22 mouse cellular contexts compared by ENCODE assay signal in genomic region chr2:158772808-158773207, GRCm38 (mm10). TPM values are rescaled to one million over a fixed set of nuclear protein-coding genes. Genes with fewer than 3 reads are reported as not detected.
DNase-seq lines count a peak whose midpoint lies in the region; ATAC-seq and TF ChIP-seq lines count a peak whose summit lies in the region.
"Had no signal": no experiment of that assay in that cellular context is flagged by ENCODE, and none has a peak within 500 bp of the region (broad histone marks: within the 10 kb centered on the region; RNA-seq: fewer than 3 reads in every experiment).

No protein-coding gene starts in this region.

- DNase-seq in heart, adult 11 months = no peak
- DNase-seq in liver, postnatal 0 days = peak; percentile 29
- no peak for DNase-seq in liver, embryonic 11.5 days (ENCODE audit: low spot score)
- peak; percentile 13 to 27 for DNase-seq in monocyte, adult 2 months (ENCODE audit: low read depth in 1 of 2, low spot score in 2 of 2)
- DNase-seq in cerebellum, adult 9-10 months = no peak
- DNase-seq: adrenal gland, adult 8-10 months; adrenal gland, postnatal 36 days; B cell, adult 2 months; cerebellum, adult 8-10 months; cerebellum, postnatal 25 days; gastrocnemius, postnatal 10 days; heart, adult 18-20 months had no signal

- 61% methylated on average over 13 of the region's 13 CpGs for WGBS in heart, embryonic 13.5 days
- 74% methylated on average over 13 of the region's 13 CpGs for WGBS in liver, postnatal 0 days (ENCODE audit: insufficient replicate concordance)
- 85% methylated on average over 13 of the region's 13 CpGs for WGBS in liver, embryonic 11.5 days

- 0 out of 2 replicates have a peak overlapping the region, but pooled peaks have one; percentile 17 for H3K9ac ChIP-seq in heart, embryonic 13.5 days
- no peak overlapping the region for H3K9ac ChIP-seq in liver, postnatal 0 days (replicated peaks)
- no peak overlapping the region for H3K9ac ChIP-seq in liver, embryonic 11.5 days (ENCODE audit: low read depth, low read length)
- H3K9ac ChIP-seq: embryonic facial prominence, embryonic 13.5 days; forebrain, embryonic 12.5 days; hindbrain, embryonic 13.5 days had no signal

- no peak for ATAC-seq in heart, embryonic 13.5 days (ENCODE audit: extremely low read depth, insufficient number of reproducible peaks, low FRiP score, low TSS enrichment)
- ATAC-seq in liver, postnatal 0 days = no peak
- no peak for ATAC-seq in liver, embryonic 11.5 days (replicated peaks; ENCODE audit: low FRiP score)
- ATAC-seq in common myeloid progenitor, adult 5-6 weeks (replicated peaks; ENCODE audit: low read depth, poor library complexity, severe bottlenecking) = peak; percentile 4; the same call in 1 of the 2 replicates
- ATAC-seq: CD4-positive, CD25-positive, alpha-beta regulatory T cell, adult 4 months; forebrain, embryonic 16.5 days; hindbrain, postnatal 0 days had no signal

- H3K27me3 ChIP-seq in heart, embryonic 13.5 days (replicated peaks) = no peaks in the 10 kb centered on the region
- no peaks in the 10 kb centered on the region for H3K27me3 ChIP-seq in liver, postnatal 0 days (ENCODE audit: insufficient read depth, low read length)
- 0 out of 2 replicates have a peak, but pooled peaks cover 2% of the 10 kb centered on the region for H3K27me3 ChIP-seq in liver, embryonic 11.5 days (replicated peaks; ENCODE audit: control insufficient read depth, insufficient read depth, low read length)
- H3K27me3 ChIP-seq: embryonic facial prominence, embryonic 13.5 days; forebrain, embryonic 12.5 days; hindbrain, embryonic 13.5 days had no signal

- H3K4me2 ChIP-seq in heart, embryonic 13.5 days = peak overlapping the region; percentile 16; the same call in 1 of the 2 replicates
- no peak overlapping the region for H3K4me2 ChIP-seq in liver, postnatal 0 days (ENCODE audit: low read depth, low read length)
- no peak overlapping the region for H3K4me2 ChIP-seq in liver, embryonic 11.5 days
- H3K4me2 ChIP-seq: embryonic facial prominence, embryonic 13.5 days; forebrain, embryonic 12.5 days; hindbrain, embryonic 13.5 days had no signal

- H3K4me3 ChIP-seq in heart, embryonic 13.5 days = no peak overlapping the region
- H3K4me3 ChIP-seq in liver, postnatal 0 days (ENCODE audit: low read depth, low read length) = no peak overlapping the region
- H3K4me3 ChIP-seq in liver, embryonic 11.5 days (ENCODE audit: low read depth, low read length) = no peak overlapping the region
- H3K4me3 ChIP-seq: embryonic facial prominence, embryonic 13.5 days; forebrain, embryonic 12.5 days; heart, embryonic 10.5 days; hindbrain, embryonic 13.5 days had no signal

- no peak overlapping the region for H3K27ac ChIP-seq in heart, embryonic 13.5 days (replicated peaks)
- no peak overlapping the region for H3K27ac ChIP-seq in liver, postnatal 0 days (ENCODE audit: low read depth)
- H3K27ac ChIP-seq in liver, embryonic 11.5 days (ENCODE audit: low read depth, low read length) = no peak overlapping the region
- H3K27ac ChIP-seq: embryonic facial prominence, embryonic 13.5 days; forebrain, embryonic 12.5 days; hindbrain, embryonic 13.5 days; hindbrain, postnatal 0 days had no signal

- peaks cover 14% of the 10 kb centered on the region; the same call in 1 of the 2 replicates for H3K36me3 ChIP-seq in heart, embryonic 13.5 days
- peaks cover 12% of the 10 kb centered on the region for H3K36me3 ChIP-seq in liver, postnatal 0 days (replicated peaks; ENCODE audit: insufficient read depth, low read length)
- 0 out of 2 replicates have a peak, but pooled peaks cover 8% of the 10 kb centered on the region for H3K36me3 ChIP-seq in liver, embryonic 11.5 days (ENCODE audit: control insufficient read depth, insufficient read depth, low read length)
- H3K36me3 ChIP-seq: hindbrain, embryonic 13.5 days had no signal

- TF ChIP-seq EP300 in liver, postnatal 0 days (IDR thresholded peaks at IDR 0.05; ENCODE audit: low read depth) = no peak

- peaks cover 88% of the 10 kb centered on the region for H3K4me1 ChIP-seq in heart, embryonic 13.5 days
- peaks cover 41% of the 10 kb centered on the region for H3K4me1 ChIP-seq in liver, postnatal 0 days (ENCODE audit: insufficient read depth)
- H3K4me1 ChIP-seq in liver, embryonic 11.5 days (replicated peaks; ENCODE audit: control insufficient read depth, insufficient read depth, low read length) = peaks cover 49% of the 10 kb centered on the region

- no peak for TF ChIP-seq CTCF in liver, postnatal 0 days (IDR thresholded peaks at IDR 0.05; ENCODE audit: low read depth)

- H3K9me3 ChIP-seq in heart, embryonic 13.5 days = no peaks in the 10 kb centered on the region
- H3K9me3 ChIP-seq in liver, postnatal 0 days (ENCODE audit: low read length) = no peaks in the 10 kb centered on the region
- no peaks in the 10 kb centered on the region for H3K9me3 ChIP-seq in liver, embryonic 11.5 days (ENCODE audit: control insufficient read depth, low read length)
- H3K9me3 ChIP-seq: embryonic facial prominence, embryonic 13.5 days; forebrain, embryonic 12.5 days; G1E; heart, embryonic 10.5 days; hindbrain, embryonic 13.5 days had no signal

RNA-seq across cellular contexts. Expression of gene Fam83d, which starts 4.9 kb away (rescaled TPM):
- 56.7 and 56.9 TPM in 2 replicates for polyA plus RNA-seq in heart, embryonic 13.5 days (2015; fragmentation: Nextera tagmentation; extraction: Ambion mirVana)
- polyA plus RNA-seq in liver, postnatal 0 days (2015; fragmentation: Nextera tagmentation; extraction: Ambion mirVana) = 5.0 and 5.7 TPM in 2 replicates
- polyA plus RNA-seq in liver, embryonic 11.5 days (2014; fragmentation: Nextera tagmentation; extraction: Ambion mirVana) = 27.9 and 28.1 TPM in 2 replicates
- 3.0 and 6.7 TPM in 2 replicates for total RNA-seq in common myeloid progenitor, adult 5-6 weeks (2017)

RNA-seq across cellular contexts. Expression of gene Dhx35, which starts 21.8 kb away (rescaled TPM):
- 10.6 and 11.8 TPM in 2 replicates for polyA plus RNA-seq in heart, embryonic 13.5 days (2015; fragmentation: Nextera tagmentation; extraction: Ambion mirVana)
- 2.7 and 3.6 TPM in 2 replicates for polyA plus RNA-seq in liver, postnatal 0 days (2015; fragmentation: Nextera tagmentation; extraction: Ambion mirVana)
- polyA plus RNA-seq in liver, embryonic 11.5 days (2014; fragmentation: Nextera tagmentation; extraction: Ambion mirVana) = 11.6 and 13.0 TPM in 2 replicates
- total RNA-seq in common myeloid progenitor, adult 5-6 weeks (2017) = 16.7 and 17.6 TPM in 2 replicates

Comparison
In these comparisons a context has a peak if more than half of its experiments do, and no peak if none do; other contexts are left out.
1. DNase-seq: peak in liver, postnatal 0 days (single experiment) and monocyte, adult 2 months (2 of 2); none in heart, adult 11 months (single experiment), liver, embryonic 11.5 days (single experiment) and cerebellum, adult 9-10 months (single experiment).